Mouse (Mus musculus): Measurements from ENCODE around the gene Nelfcd.

DNA sequence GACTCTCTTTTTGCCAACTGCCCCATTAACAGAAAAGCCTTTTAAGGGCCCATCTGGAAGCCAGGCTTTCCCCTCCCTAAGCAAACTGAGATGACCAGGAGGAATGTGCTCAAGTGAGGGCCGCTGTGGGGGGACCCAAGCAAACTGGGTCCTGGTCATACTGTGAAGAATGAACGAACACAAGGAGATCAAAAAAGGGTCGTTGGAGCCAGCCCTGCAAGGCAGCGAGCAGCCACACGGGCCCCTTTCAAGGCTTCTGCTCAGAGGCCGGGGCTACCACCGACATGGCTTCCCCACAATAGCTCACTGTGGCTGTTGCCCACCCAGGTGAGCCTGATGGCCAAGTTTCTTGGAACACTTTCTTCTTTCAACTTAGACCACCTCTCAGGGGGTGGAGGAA, 30.9 kb downstream of the Nelfcd start:
- no peak for TF ChIP-seq TAL1 (IDR thresholded peaks at IDR 0.05; ENCODE audit: low read length)
- TF ChIP-seq GATA1 (IDR thresholded peaks at IDR 0.05; ENCODE audit: low read length) = no peak

Measured in erythroblast, embryonic 14.5 days (primary cell).